Mouse (Mus musculus): ENCODE measurements at regions not wholly inside any gene's neighbourhood (a gene's known extent, or its start where the extent isn't known, plus 50 kb on each side); places are given as distances from the start of the nearest gene placed in this dataset.

GRCm38 (mm10) chr12:110156441-110156840 is 122.4 kb upstream of the Dio3 start:
- TF ChIP-seq CTCF (IDR thresholded peaks at IDR 0.05; ENCODE audit: borderline replicate concordance, control insufficient read depth, extremely low read depth, insufficient read depth, low read length, poor library complexity) (no peak), POLR2A (IDR thresholded peaks at IDR 0.05; ENCODE audit: control insufficient read depth, extremely low read depth, insufficient read depth, low read length, poor library complexity) (no peak)

Measured in thymus, adult 2 months (tissue).